Mouse (Mus musculus) B cell, adult (primary cell): ENCODE results near the gene Sell. TPM values are rescaled to one million over a fixed set of nuclear protein-coding genes. Genes with fewer than 3 reads are reported as not detected.

Experiments
- total RNA-seq: library from RNA; stranded (reverse); gene quantifications from 4 replicates; pipeline ENCODE4 v1.2.4, GENCODE M21; 2023; ENCODE audit not compliant: inconsistent age

Sell gene
- total RNA-seq = 536 to 644 TPM (median 601 TPM) in 4 replicates

GRCm38 (mm10) chr1:164061925-164062324 is at the start of gene Sell:
Sell (plus strand) TSS chr1:164061982.

GRCm38 (mm10) chr1:164047934-164048333 is 13.8 kb upstream of the Sell start, which contains the start of gene Sele:
Sele (plus strand) TSS chr1:164048234.

GRCm38 (mm10) chr1:164114947-164115493 is 53.2 kb downstream of the Sell start, which contains the start of gene Selp:
Selp (plus strand) TSS chr1:164115264.

Other genes starting within 250 kb of the Sell start
- gene Scyl3, start 132.9 kb upstream of the Sell start, total RNA-seq = 34.2 to 38.3 TPM (median 35.1 TPM) in 4 replicates
- gene BC055324, start 67.2 kb upstream of the Sell start, total RNA-seq = 6.3 to 9.9 TPM (median 6.7 TPM) in 4 replicates
- 4.4 to 6.9 TPM (median 5.7 TPM) in 4 replicates for gene Mettl18, start 67.1 kb upstream of the Sell start, total RNA-seq
- gene Sele, start 13.7 kb upstream of the Sell start, total RNA-seq = not detected in 4 replicates
- 1.2 to 1.8 TPM (median 1.6 TPM) in 4 replicates for gene Selp, start 53.3 kb downstream of the Sell start, total RNA-seq
- gene F5, start 89.9 kb downstream of the Sell start, total RNA-seq = 0.48 to 1.0 TPM (median 0.67 TPM) in 4 replicates
- 6.0 to 8.2 TPM (median 6.4 TPM) in 4 replicates for gene Slc19a2, start 187.1 kb downstream of the Sell start, total RNA-seq
- gene Ccdc181, start 213.6 kb downstream of the Sell start, total RNA-seq = 6.2 to 7.9 TPM (median 7.5 TPM) in 4 replicates
- gene Nme7, start 242.1 kb downstream of the Sell start, total RNA-seq = 5.8 to 12.8 TPM (median 8.4 TPM) in 4 replicates
- 17.3 to 23.1 TPM (median 19.7 TPM) in 4 replicates for gene Blzf1, start 245.5 kb downstream of the Sell start, total RNA-seq